In the genomic region with DNA sequence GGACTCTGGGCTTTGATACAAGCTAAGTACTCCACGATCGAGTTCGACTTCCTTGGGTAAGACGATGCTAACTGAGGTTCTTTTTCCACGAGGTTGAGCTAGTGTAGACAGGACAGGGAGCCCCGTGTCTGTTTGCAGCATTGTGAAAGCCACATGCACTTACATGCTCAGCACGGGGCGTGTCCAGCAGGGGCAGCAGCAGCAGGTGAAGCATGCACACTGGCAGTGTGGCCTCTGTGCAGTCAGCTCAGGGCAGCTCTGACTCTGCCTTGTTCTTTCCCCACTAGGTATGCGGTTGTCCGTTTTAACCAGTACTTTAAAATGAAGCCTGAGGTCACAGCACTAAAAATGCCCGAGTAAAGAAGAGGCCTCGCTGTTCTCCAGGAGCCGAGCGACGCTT, we compare ENCODE assay signal across 24 mouse cellular contexts. TPM values are rescaled to one million over a fixed set of nuclear protein-coding genes. Genes with fewer than 3 reads are reported as not detected.
DNase-seq lines count a peak whose midpoint lies in the region; ATAC-seq and TF ChIP-seq lines count a peak whose summit lies in the region.
"Had no signal": no experiment of that assay in that cellular context is flagged by ENCODE, and none has a peak within 500 bp of the region (broad histone marks: within the 10 kb centered on the region; RNA-seq: fewer than 3 reads in every experiment).

No protein-coding gene starts in this region.

- intact Hi-C loops in heart, postnatal 25 days (cut with DNase I), result no loop called here

- TF ChIP-seq POLR2A in testis, adult 2 months (IDR thresholded peaks at IDR 0.05; ENCODE audit: control insufficient read depth, low read depth, low read length), result no peak

- no peak for TF ChIP-seq EP300 in heart, postnatal 0 days (IDR thresholded peaks at IDR 0.05; ENCODE audit: low read depth)
- TF ChIP-seq EP300 in stomach, postnatal 0 days (optimal IDR thresholded peaks at IDR 0.05), result no peak

- H3K9ac ChIP-seq in heart, postnatal 0 days (replicated peaks; ENCODE audit: low read depth, low read length), result no peak overlapping the region
- no peak overlapping the region for H3K9ac ChIP-seq in stomach, postnatal 0 days (ENCODE audit: low read length)
- H3K9ac ChIP-seq: forebrain, embryonic 15.5 days; heart, embryonic 15.5 days; kidney, embryonic 15.5 days; liver, postnatal 0 days; neural tube, embryonic 12.5 days had no signal

- no peaks in the 10 kb centered on the region for H3K27me3 ChIP-seq in heart, postnatal 0 days (ENCODE audit: control insufficient read depth, insufficient read depth, low read length)
- no peaks in the 10 kb centered on the region for H3K27me3 ChIP-seq in testis, adult 2 months (ENCODE audit: control insufficient read depth, insufficient read depth, low read length)
- H3K27me3 ChIP-seq in stomach, postnatal 0 days (ENCODE audit: control insufficient read depth, insufficient read depth, low read length), result no peaks in the 10 kb centered on the region
- H3K27me3 ChIP-seq: forebrain, embryonic 15.5 days; heart, embryonic 15.5 days; kidney, embryonic 15.5 days; neural tube, embryonic 12.5 days had no signal

- no peak for DNase-seq in heart, postnatal 0 days (ENCODE audit: low spot score)
- DNase-seq in heart, postnatal 25 days (ENCODE audit: low spot score), result no peak
- peak; percentile 21 for DNase-seq in kidney, postnatal 14 days
- no peak for DNase-seq in kidney, adult 18-20 months
- DNase-seq in testis, postnatal 14 days (ENCODE audit: low spot score), result no peak
- peak; percentile 23 for DNase-seq in stomach, postnatal 0 days (ENCODE audit: low spot score)
- DNase-seq: adrenal gland, postnatal 14 days; cerebellum, adult 8-10 months; gastrocnemius, postnatal 14 days; liver; liver, postnatal 0 days; lung, postnatal 14 days; midbrain, embryonic 14.5 days; right cerebral cortex, postnatal 14 days; thymus, postnatal 25 days had no signal

- no peak overlapping the region for H3K4me2 ChIP-seq in heart, postnatal 0 days (ENCODE audit: low read depth, low read length)
- H3K4me2 ChIP-seq in stomach, postnatal 0 days (replicated peaks; ENCODE audit: low read depth), result no peak overlapping the region
- H3K4me2 ChIP-seq: forebrain, embryonic 15.5 days; heart, embryonic 15.5 days; kidney, embryonic 15.5 days; neural tube, embryonic 12.5 days had no signal

- no peaks in the 10 kb centered on the region for H3K4me1 ChIP-seq in heart, postnatal 0 days (ENCODE audit: control insufficient read depth, insufficient read depth)
- H3K4me1 ChIP-seq in testis, adult 2 months (ENCODE audit: control insufficient read depth, insufficient read depth, low read length), result no peaks in the 10 kb centered on the region
- H3K4me1 ChIP-seq in stomach, postnatal 0 days (replicated peaks; ENCODE audit: control insufficient read depth, insufficient read depth), result no peaks in the 10 kb centered on the region
- H3K4me1 ChIP-seq: forebrain, embryonic 15.5 days; heart, embryonic 15.5 days; kidney, embryonic 15.5 days; limb, embryonic 10.5 days; neural tube, embryonic 12.5 days had no signal

- TF ChIP-seq CTCF in heart, postnatal 0 days (IDR thresholded peaks at IDR 0.05; ENCODE audit: low read depth), result 0 out of 2 replicates have a peak, but pooled peaks have one; percentile 4
- peak; percentile 13; the same call in 1 of the 2 replicates for TF ChIP-seq CTCF in testis, adult 2 months (IDR thresholded peaks at IDR 0.05; ENCODE audit: control insufficient read depth, insufficient read depth, insufficient replicate concordance, low read depth, low read length)
- TF ChIP-seq CTCF in stomach, postnatal 0 days (IDR thresholded peaks at IDR 0.05; ENCODE audit: low read depth), result peak; percentile 43

- ATAC-seq in heart, postnatal 0 days (ENCODE audit: insufficient read depth, low read depth), result no peak
- ATAC-seq in stomach, postnatal 0 days (ENCODE audit: low FRiP score, low TSS enrichment), result peak; percentile 68; the same call in 1 of the 2 replicates
- no peak for ATAC-seq in erythroblast, adult 5-6 weeks (replicated peaks; ENCODE audit: low FRiP score, poor library complexity, severe bottlenecking)
- ATAC-seq: forebrain, embryonic 15.5 days; hindbrain, embryonic 16.5 days; liver, postnatal 0 days had no signal

- H3K9me3 ChIP-seq in heart, postnatal 0 days (replicated peaks; ENCODE audit: control insufficient read depth, low read length), result no peaks in the 10 kb centered on the region
- no peaks in the 10 kb centered on the region for H3K9me3 ChIP-seq in stomach, postnatal 0 days (ENCODE audit: control insufficient read depth, low read length)
- H3K9me3 ChIP-seq: forebrain, embryonic 15.5 days; heart, embryonic 15.5 days; kidney, embryonic 15.5 days; limb, embryonic 10.5 days; neural tube, embryonic 12.5 days had no signal

- peaks cover 65% of the 10 kb centered on the region for H3K36me3 ChIP-seq in heart, postnatal 0 days (replicated peaks; ENCODE audit: control insufficient read depth, insufficient read depth, low read length)
- no peaks in the 10 kb centered on the region; the same call in 1 of the 2 replicates for H3K36me3 ChIP-seq in testis, adult 2 months (ENCODE audit: control insufficient read depth, insufficient read depth, low read length)
- peaks cover 5% of the 10 kb centered on the region; the same call in 1 of the 2 replicates for H3K36me3 ChIP-seq in stomach, postnatal 0 days (ENCODE audit: control insufficient read depth, insufficient read depth, low read length)

- no peak overlapping the region for H3K4me3 ChIP-seq in heart, postnatal 0 days (ENCODE audit: low read depth, low read length)
- no peak overlapping the region for H3K4me3 ChIP-seq in testis, adult 2 months (ENCODE audit: control insufficient read depth, low read depth, low read length)
- no peak overlapping the region for H3K4me3 ChIP-seq in stomach, postnatal 0 days (ENCODE audit: low read depth, low read length)
- H3K4me3 ChIP-seq: forebrain, embryonic 15.5 days; heart, embryonic 15.5 days; kidney, embryonic 15.5 days; layer of hippocampus, adult 2 months; limb, embryonic 10.5 days; neural tube, embryonic 12.5 days had no signal

- no peak overlapping the region for H3K27ac ChIP-seq in heart, postnatal 0 days (ENCODE audit: low read depth)
- H3K27ac ChIP-seq in testis, adult 2 months (ENCODE audit: control insufficient read depth, insufficient read depth, low read depth, low read length), result no peak overlapping the region
- no peak overlapping the region for H3K27ac ChIP-seq in stomach, postnatal 0 days (replicated peaks)
- H3K27ac ChIP-seq: forebrain, embryonic 15.5 days; heart, embryonic 15.5 days; kidney, embryonic 15.5 days; layer of hippocampus, adult 2 months; limb, embryonic 10.5 days; neural tube, embryonic 12.5 days had no signal

- 88% methylated on average over 15 of the region's 15 CpGs for WGBS in heart, postnatal 0 days
- WGBS in stomach, postnatal 0 days, result 79% methylated on average over 15 of the region's 15 CpGs

RNA-seq across cellular contexts. Expression of a gene that starts 36.1 kb away (rescaled TPM):
- 20.6 and 22.0 TPM in 2 replicates for total RNA-seq in heart, postnatal 0 days (2014; rRNA removed; ENCODE audit: low replicate concordance)
- polyA plus RNA-seq in heart, postnatal 0 days (2015; fragmentation: Nextera tagmentation; extraction: Ambion mirVana), result 7.0 and 7.4 TPM in 2 replicates
- total RNA-seq in heart, postnatal 25 days (2021), result 10 to 100 TPM; 23.1 to 26.1 TPM
- 48.3 and 52.2 TPM in 2 replicates for polyA plus RNA-seq in testis, adult 2 months (2012; rRNA removed)
- 10.7 and 11.0 TPM in 2 replicates for polyA plus RNA-seq in stomach, postnatal 0 days (2015; fragmentation: Nextera tagmentation; extraction: Ambion mirVana)
- total RNA-seq in erythroblast, adult 5-6 weeks (2015; ENCODE audit: low replicate concordance), result 37.8 and 42.1 TPM in 2 replicates
- total RNA-seq in erythroblast, adult 5-6 weeks (2017; ENCODE audit: low replicate concordance), result 47.0 and 48.9 TPM in 2 replicates

Comparison
In these comparisons a context has a peak if more than half of its experiments do, and no peak if none do; other contexts are left out.
1. DNase-seq: peak in kidney, postnatal 14 days (single experiment) and stomach, postnatal 0 days (single experiment); none in heart, postnatal 0 days (single experiment), heart, postnatal 25 days (single experiment), kidney, adult 18-20 months (single experiment) and testis, postnatal 14 days (single experiment).
2. Peak in every context shown above with its lines, with median percentiles within 50 percentile points of each other: CTCF ChIP-seq.